25 mouse cellular contexts compared by ENCODE assay signal in genomic region chr7:131236091-131236490, GRCm38 (mm10).
DNase-seq lines count a peak whose midpoint lies in the region; TF ChIP-seq lines count a peak whose summit lies in the region.
"Had no signal": no experiment of that assay in that cellular context is flagged by ENCODE, and none has a peak within 500 bp of the region (broad histone marks: within the 10 kb centered on the region; RNA-seq: fewer than 3 reads in every experiment).

No protein-coding gene starts in this region.

- no peaks in the 10 kb centered on the region for H3K36me3 ChIP-seq in myocyte (ENCODE audit: control insufficient read depth, insufficient read depth)
- no peaks in the 10 kb centered on the region for H3K36me3 ChIP-seq in midbrain, embryonic 10.5 days
- no peaks in the 10 kb centered on the region for H3K36me3 ChIP-seq in limb, embryonic 10.5 days
- H3K36me3 ChIP-seq: embryonic facial prominence, embryonic 10.5 days; embryonic facial prominence, embryonic 13.5 days; heart, embryonic 10.5 days; heart, embryonic 13.5 days had no signal

- no peaks in the 10 kb centered on the region for H3K27me3 ChIP-seq in myocyte (ENCODE audit: control insufficient read depth, insufficient read depth, insufficient read length)
- H3K27me3 ChIP-seq in midbrain, embryonic 10.5 days (ENCODE audit: low read depth, poor library complexity, severe bottlenecking) = no peaks in the 10 kb centered on the region
- H3K27me3 ChIP-seq in limb, embryonic 10.5 days (ENCODE audit: low read depth, poor library complexity, severe bottlenecking) = no peaks in the 10 kb centered on the region
- H3K27me3 ChIP-seq: heart, embryonic 13.5 days had no signal

- peak; percentile 80 for DNase-seq in 3T3-L1 (ENCODE audit: low read depth, low spot score)
- DNase-seq in Muller cell, postnatal 12 days (ENCODE audit: inconsistent ontology term) = peak; percentile 43
- peak; percentile 19 for DNase-seq in brain, adult 2 months (ENCODE audit: low read depth, low spot score)
- no peak for DNase-seq in midbrain, embryonic 10.5 days (ENCODE audit: low spot score)
- no peak for DNase-seq in limb, embryonic 10.5 days (ENCODE audit: low spot score)
- DNase-seq in retina, embryonic 14.5 days (ENCODE audit: low spot score) = no peak
- DNase-seq: adrenal gland, adult 2 months; adrenal gland, postnatal 14 days; B cell, adult 2 months; cerebellum, adult 11-12 months; cerebellum, adult 8-10 months; cerebellum, postnatal 10 days; cerebellum, postnatal 36 days; embryo, embryonic 11 days; forebrain, postnatal 0 days; gastrocnemius, postnatal 36 days; heart, adult 2 months; heart, postnatal 14 days; heart, postnatal 4 days had no signal

- H3K4me3 ChIP-seq in myocyte = no peak overlapping the region
- H3K4me3 ChIP-seq in midbrain, embryonic 10.5 days = no peak overlapping the region
- no peak overlapping the region for H3K4me3 ChIP-seq in limb, embryonic 10.5 days
- H3K4me3 ChIP-seq: embryonic facial prominence, embryonic 10.5 days; embryonic facial prominence, embryonic 13.5 days; heart, adult 2 months; heart, embryonic 10.5 days; heart, embryonic 13.5 days had no signal

- peak overlapping the region; percentile 61 for H3K4me2 ChIP-seq in myocyte (ENCODE audit: low read depth)
- H3K4me2 ChIP-seq: embryonic facial prominence, embryonic 13.5 days; heart, embryonic 13.5 days; hindbrain, embryonic 14.5 days had no signal

- no peak for TF ChIP-seq POLR2A in myocyte (IDR thresholded peaks at IDR 0.05; ENCODE audit: insufficient read length, low read depth)

- no peaks in the 10 kb centered on the region for H3K79me2 ChIP-seq in myocyte (ENCODE audit: control insufficient read depth, insufficient read depth)

- H3K27ac ChIP-seq in midbrain, embryonic 10.5 days (replicated peaks) = no peak overlapping the region
- no peak overlapping the region for H3K27ac ChIP-seq in limb, embryonic 10.5 days
- H3K27ac ChIP-seq: embryonic facial prominence, embryonic 10.5 days; embryonic facial prominence, embryonic 13.5 days; heart, adult 2 months; heart, embryonic 10.5 days; heart, embryonic 13.5 days; hindbrain, embryonic 14.5 days had no signal

- H3K9me3 ChIP-seq in midbrain, embryonic 10.5 days (replicated peaks) = no peaks in the 10 kb centered on the region
- no peaks in the 10 kb centered on the region for H3K9me3 ChIP-seq in limb, embryonic 10.5 days (replicated peaks)
- H3K9me3 ChIP-seq: embryonic facial prominence, embryonic 10.5 days; embryonic facial prominence, embryonic 13.5 days; heart, embryonic 10.5 days; heart, embryonic 13.5 days had no signal

- peaks cover 7% of the 10 kb centered on the region; the same call in 1 of the 2 replicates for H3K4me1 ChIP-seq in midbrain, embryonic 10.5 days
- no peaks in the 10 kb centered on the region for H3K4me1 ChIP-seq in limb, embryonic 10.5 days
- H3K4me1 ChIP-seq: embryonic facial prominence, embryonic 10.5 days; embryonic facial prominence, embryonic 13.5 days; heart, embryonic 10.5 days; heart, embryonic 13.5 days had no signal

- H3ac ChIP-seq in myocyte (ENCODE audit: control insufficient read depth, insufficient read length) = no peak overlapping the region

TF ChIP-seq in myocyte, 11 proteins besides CTCF, POLR2A, EP300 and RAD21:
- TF ChIP-seq USF1 (IDR thresholded peaks at IDR 0.05; ENCODE audit: low read depth) = no peak
- TF ChIP-seq MAX (IDR thresholded peaks at IDR 0.05; ENCODE audit: low read depth) = no peak
- no peak for TF ChIP-seq SRF (IDR thresholded peaks at IDR 0.05; ENCODE audit: control insufficient read depth, insufficient read length, low read depth)
- TF ChIP-seq REST (IDR thresholded peaks at IDR 0.05; ENCODE audit: insufficient read depth, insufficient read length) = no peak
- no peak for TF ChIP-seq TCF12 (IDR thresholded peaks at IDR 0.05; ENCODE audit: insufficient read depth, poor library complexity, severe bottlenecking)
- no peak for TF ChIP-seq MYOG (IDR thresholded peaks at IDR 0.05; ENCODE audit: control insufficient read depth in 1 of 3, insufficient read depth in 1 of 3, insufficient read length in 2 of 3, low read depth in 2 of 3)
- no peak for TF ChIP-seq TCF3 (IDR thresholded peaks at IDR 0.05; ENCODE audit: insufficient read length, low read depth)
- no peak for TF ChIP-seq POLR2AphosphoS2 (IDR thresholded peaks at IDR 0.05; ENCODE audit: insufficient read length, low read depth)
- TF ChIP-seq E2F4 (IDR thresholded peaks at IDR 0.05; ENCODE audit: insufficient read depth) = no peak

Comparison
In these comparisons a context has a peak if more than half of its experiments do, and no peak if none do; other contexts are left out.
1. DNase-seq: peak in 3T3-L1 (single experiment), Muller cell, postnatal 12 days (single experiment) and brain, adult 2 months (single experiment); none in midbrain, embryonic 10.5 days (single experiment), limb, embryonic 10.5 days (single experiment) and retina, embryonic 14.5 days (single experiment).